Mouse (Mus musculus): ENCODE data around the gene Mien1. TPM values are rescaled to one million over a fixed set of nuclear protein-coding genes. Genes with fewer than 3 reads are reported as not detected.

Gene Mien1
- total RNA-seq, 2 experiments from 2014 or later: 105 to 106 TPM

DNA sequence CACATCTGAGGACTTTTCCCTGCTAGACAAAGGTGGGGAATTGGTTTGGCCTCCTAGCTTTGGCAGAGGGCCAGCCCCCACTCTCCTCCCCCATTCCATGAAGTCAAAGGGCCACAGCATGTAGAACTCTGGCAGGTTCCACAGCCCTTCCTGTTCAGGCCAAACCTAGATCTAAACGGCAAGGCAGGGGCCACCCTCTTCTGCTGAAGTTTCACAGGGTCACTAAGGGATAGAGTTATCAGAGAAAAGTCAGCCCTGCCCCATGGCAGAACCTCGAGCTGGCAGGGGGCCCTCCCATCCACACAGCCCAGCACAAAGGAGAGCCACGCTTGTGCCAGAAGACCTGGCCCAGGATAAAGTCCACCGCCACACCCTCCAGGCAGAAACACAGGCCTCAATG, 43.8 kb downstream of the Mien1 start:
- intact Hi-C loops (cut with DNase I): no loop called here
- DNase-seq (ENCODE audit: low spot score in 2 of 2): no peak

DNA sequence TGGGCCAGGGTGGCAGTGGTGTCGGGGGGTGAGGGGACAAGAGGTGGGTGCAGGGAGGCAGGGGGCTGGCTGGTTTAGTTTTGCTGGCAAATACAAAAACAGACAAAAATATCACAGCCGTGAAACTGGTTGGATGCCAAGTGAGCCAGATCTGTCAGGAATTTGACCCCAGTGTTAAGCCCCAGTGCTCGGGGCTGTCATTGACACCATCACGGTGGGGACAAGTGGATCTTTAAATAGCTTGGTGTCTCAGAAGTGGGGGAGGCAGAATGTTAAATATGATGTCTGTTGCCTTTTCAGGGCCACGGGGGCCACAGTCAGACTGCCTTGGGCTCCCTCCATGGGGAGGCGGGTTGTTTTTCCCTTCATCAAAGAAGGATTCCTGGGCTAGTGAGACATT, 44.5 kb downstream of the Mien1 start:
- intact Hi-C loops (cut with DNase I): no loop called here

DNA sequence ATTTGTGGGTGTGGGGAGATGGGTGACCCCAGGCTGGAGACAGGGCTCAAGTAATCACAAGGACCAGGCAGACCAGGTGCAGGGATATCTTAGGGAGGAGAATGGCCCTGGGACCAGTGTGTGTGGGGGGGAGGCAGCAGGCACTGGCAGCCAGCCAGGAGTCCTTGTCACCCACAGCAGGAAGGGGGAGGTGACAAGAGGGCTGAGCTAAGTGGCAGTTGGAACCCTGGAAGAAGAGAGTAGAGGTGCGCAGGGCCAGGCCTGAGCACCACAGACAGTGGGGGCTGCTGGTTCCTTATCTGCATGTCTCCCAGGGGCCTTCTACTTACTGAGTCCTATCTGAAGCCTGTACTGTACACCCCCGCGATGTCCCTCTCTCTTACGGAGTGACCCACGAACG, 45.5 kb downstream of the Mien1 start:
- no peak for DNase-seq (ENCODE audit: low spot score in 2 of 2)
- intact Hi-C loops (cut with DNase I): no loop called here

More for the DNA sequence above, 44.5 kb downstream of the Mien1 start:
- DNase-seq (ENCODE audit: low spot score in 2 of 2): no peak

DNA sequence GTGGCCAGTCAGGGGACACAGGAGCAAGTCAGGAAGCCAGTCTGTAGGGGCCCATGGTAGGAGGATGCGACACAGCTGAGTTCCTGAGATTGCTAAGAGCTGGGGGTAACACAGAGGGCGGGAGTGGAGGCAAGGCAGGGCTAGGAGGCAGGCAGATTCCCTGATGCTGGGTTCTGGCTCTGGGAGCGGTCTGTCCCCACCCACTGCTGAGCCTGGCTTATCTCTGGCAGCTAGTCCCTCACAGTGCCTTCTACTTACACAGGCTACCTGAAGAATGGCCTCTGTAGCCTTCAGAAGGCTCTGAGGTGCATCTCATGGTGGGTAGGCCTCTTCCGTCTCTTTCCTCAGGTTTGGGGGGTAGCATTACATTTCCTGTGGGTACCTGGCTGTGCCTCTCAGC, 46.1 kb downstream of the Mien1 start:
- DNase-seq (ENCODE audit: low spot score in 2 of 2): no peak

DNA sequence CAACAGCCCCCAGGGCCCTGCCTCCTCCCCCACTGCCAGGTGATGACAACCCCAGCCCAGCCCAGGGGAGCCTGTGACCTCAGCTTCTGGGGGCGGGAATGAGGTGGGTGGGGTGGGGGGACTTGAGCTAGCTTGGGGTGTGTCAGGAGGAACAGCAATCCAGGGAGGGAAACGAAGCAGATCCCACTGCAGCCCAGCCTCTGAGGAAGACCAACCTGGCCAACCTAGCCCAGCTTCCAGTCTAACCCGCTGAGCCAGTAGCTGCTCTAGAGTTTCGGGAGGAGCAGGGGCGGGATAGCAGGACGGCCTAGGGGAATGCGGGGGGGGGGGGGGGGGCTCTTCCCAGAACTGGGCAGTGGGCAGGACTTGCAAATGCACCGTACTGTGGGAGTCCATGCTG, 46.8 kb downstream of the Mien1 start:
- no peak for DNase-seq (ENCODE audit: low spot score in 2 of 2)
- intact Hi-C loops (cut with DNase I): no loop called here

More for the DNA sequence above, 46.1 kb downstream of the Mien1 start:
- intact Hi-C loops (cut with DNase I): no loop called here

DNA sequence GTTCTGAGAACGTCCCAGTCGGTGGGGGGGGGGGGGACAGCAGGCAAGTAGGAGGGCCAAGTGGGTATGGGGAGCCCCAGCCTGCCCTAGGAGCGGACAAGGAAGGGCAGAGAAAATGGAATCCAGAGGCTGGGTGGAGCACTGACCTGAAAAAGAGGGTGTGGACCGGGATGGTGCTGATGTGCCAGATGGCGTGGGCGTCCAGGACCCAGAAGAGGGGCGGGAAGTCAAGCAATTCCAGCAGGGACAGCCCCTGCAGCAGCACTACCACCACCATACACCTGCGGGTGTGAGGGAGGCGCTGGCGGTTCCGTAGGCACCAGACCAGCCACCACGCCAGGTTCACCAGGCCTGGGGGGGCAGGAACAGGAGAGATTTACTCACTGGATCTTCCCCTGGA, 48.6 kb downstream of the Mien1 start:
- no peak for DNase-seq (ENCODE audit: low spot score in 2 of 2)
- intact Hi-C loops (cut with DNase I): no loop called here

DNA sequence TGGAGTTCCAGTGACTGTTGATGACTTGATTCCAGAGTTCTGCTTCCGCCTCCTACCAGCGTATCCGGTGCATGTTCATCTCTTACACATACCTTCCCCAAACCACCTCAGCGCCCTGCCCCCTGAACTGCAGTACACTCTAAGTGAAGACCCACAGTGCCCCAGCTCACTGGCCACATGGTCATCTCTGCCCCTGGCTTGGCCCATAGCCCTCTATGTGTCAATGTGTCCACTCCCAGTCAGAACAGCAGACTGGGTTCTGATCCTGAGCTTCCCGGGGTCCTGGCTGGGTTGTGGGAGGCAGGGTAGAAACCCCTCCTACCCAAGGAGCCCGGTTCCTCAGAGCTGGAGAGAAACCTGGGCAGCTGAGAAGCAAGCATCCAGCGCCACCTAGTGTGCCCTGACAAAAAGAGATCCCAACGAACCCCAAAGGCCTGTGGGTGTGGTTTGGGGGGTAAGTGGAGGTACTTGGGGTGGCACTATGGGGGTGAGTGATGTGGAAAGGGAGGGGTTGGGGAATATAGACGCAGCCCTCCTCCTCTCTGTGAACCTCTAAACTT, 49.5 kb downstream of the Mien1 start:
- peak; percentile 80 to 81 for DNase-seq (ENCODE audit: low spot score in 2 of 2)

DNA sequence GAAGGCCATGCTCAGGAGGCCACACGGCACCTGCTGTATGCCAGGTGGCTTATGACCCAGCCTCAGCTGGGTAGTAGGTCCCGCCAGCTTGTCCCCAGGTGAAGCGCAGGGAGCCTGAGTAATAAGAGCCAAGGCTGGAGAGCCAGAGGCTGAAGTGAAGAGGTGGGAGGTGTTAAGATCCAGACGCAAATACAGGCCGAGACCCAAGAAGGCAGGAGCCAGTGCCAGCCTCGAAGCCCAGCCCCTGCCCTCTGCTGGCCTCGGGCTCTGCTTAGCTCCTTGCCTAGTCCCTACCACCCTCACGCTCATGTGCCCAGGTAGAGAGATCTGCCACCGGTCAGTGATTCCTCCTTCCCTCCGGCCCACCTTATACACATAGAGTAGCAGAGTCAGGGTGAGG, 50.5 kb downstream of the Mien1 start:
- DNase-seq (ENCODE audit: low spot score in 2 of 2): no peak
- intact Hi-C loops (cut with DNase I): loop anchor here (5.0 kb wide), 1 partner anchor 41 kb away; the partner anchor contains the start of gene Ppp1r1b

More for the DNA sequence above, 49.5 kb downstream of the Mien1 start:
- intact Hi-C loops (cut with DNase I): loop anchor here (1.0 to 5.0 kb wide), 2 partner anchors 42 to 124 kb away; partner anchors contain the start of gene Ppp1r1b

Other genes starting within 250 kb of the Mien1 start
- 10 to 100 TPM; 46.9 to 52.8 TPM for gene Med1, start 245.7 kb downstream of the Mien1 start, total RNA-seq (2021)
- 10 to 100 TPM; 34.2 to 34.8 TPM for gene Cdk12, start 235.9 kb downstream of the Mien1 start, total RNA-seq (2021)
- 10 to 100 TPM; 65.9 to 67.1 TPM for gene Neurod2, start 109.3 kb downstream of the Mien1 start, total RNA-seq (2021)
- gene Ppp1r1b, start 90.6 kb downstream of the Mien1 start, total RNA-seq (2021): 100 to 1,000 TPM; 101 to 133 TPM
- 10 to 100 TPM; 24.9 to 27.2 TPM for gene Stard3, start 80.6 kb downstream of the Mien1 start, total RNA-seq (2021)
- gene Tcap, start 55.2 kb downstream of the Mien1 start, total RNA-seq (2021): 10 to 100 TPM in 1 of 2 experiments, 1 to 10 TPM in 1; 8.8 to 13.1 TPM
- 1 to 10 TPM in 1 of 2 experiments, under 1 TPM in 1; 0.78 to 1.0 TPM for gene Pnmt, start 52.5 kb downstream of the Mien1 start, total RNA-seq (2021)
- 10 to 100 TPM; 10.7 to 11.1 TPM for gene Pgap3, start 38.5 kb downstream of the Mien1 start, total RNA-seq (2021)
- 1 to 10 TPM; 2.0 to 3.2 TPM for gene Erbb2, start 26.5 kb downstream of the Mien1 start, total RNA-seq (2021)
- gene Grb7, start 7.4 kb upstream of the Mien1 start, total RNA-seq (2021): 1 to 10 TPM; 1.6 to 4.4 TPM
- gene Ikzf3, start 107.0 kb upstream of the Mien1 start, total RNA-seq (2021): under 1 TPM; 0.21 to 0.62 TPM
- gene Zpbp2, start 112.1 kb upstream of the Mien1 start, total RNA-seq (2021): not detected
- 10 to 100 TPM; 44.6 to 49.4 TPM for gene Ormdl3, start 148.4 kb upstream of the Mien1 start, total RNA-seq (2021)
- gene Lrrc3c, start 159.3 kb upstream of the Mien1 start, total RNA-seq (2021): not detected
- gene Gm12355, start 186.7 kb upstream of the Mien1 start, total RNA-seq (2021): 10 to 100 TPM; 10.3 to 12.7 TPM
- gene Gsdma3, start 187.4 kb upstream of the Mien1 start, total RNA-seq (2021): under 1 TPM; 0.31 to 0.38 TPM
- gene Gsdma2, start 207.8 kb upstream of the Mien1 start, total RNA-seq (2021): not detected
- not detected for gene Gsdma, start 225.4 kb upstream of the Mien1 start, total RNA-seq (2021)
- gene Psmd3, start 243.6 kb upstream of the Mien1 start, total RNA-seq (2021): 100 to 1,000 TPM; 128 to 134 TPM

Measured in left cerebral cortex, postnatal 14 days (tissue).